Mouse (Mus musculus) lung, postnatal 0 days (tissue): Measurements from ENCODE around the gene Atp6v0a4.

ENCODE experiments used
- CTCF ChIP-seq: IDR thresholded peaks from 2 replicates; pipeline ENCODE4 v1.5.1; 2016; ENCODE audit warnings: antibody characterized with exemption, mild to moderate bottlenecking
- EP300 ChIP-seq: IDR thresholded peaks from 2 replicates; pipeline ENCODE4 v1.6.1; 2016; ENCODE audit warnings: antibody characterized with exemption, mild to moderate bottlenecking, control low read depth

GRCm38 (mm10) chr6:38109160-38109795, 15.1 kb downstream of the Atp6v0a4 start, which contains the start of gene Tmem213:
- TF ChIP-seq CTCF, result no peak
- no peak for TF ChIP-seq EP300
